Mouse (Mus musculus): ENCODE data around the gene Rab11a. TPM values are rescaled to one million over a fixed set of nuclear protein-coding genes. Genes with fewer than 3 reads are reported as not detected.

The Rab11a gene
- total RNA-seq (2014; fragmentation: Nextera tagmentation) (64.7 and 115 TPM in 2 replicates), total RNA-seq (2017) (82.7 and 113 TPM in 2 replicates)

GRCm38 (mm10) chr9:64737406-64738201 is at the start of gene Rab11a:
Gene Rab11a (minus strand): TSS chr9:64737758.
- ATAC-seq (replicated peaks; ENCODE audit: low FRiP score, low TSS enrichment, poor library complexity, severe bottlenecking) = peak; percentile 96

- ATAC-seq (replicated peaks; ENCODE audit: low FRiP score, low TSS enrichment, poor library complexity, severe bottlenecking) = no peak
Observed at GRCm38 (mm10) chr9:64786216-64786905, 48.8 kb upstream of the Rab11a start.

GRCm38 (mm10) chr9:64784841-64785240 is 47.3 kb upstream of the Rab11a start:
- peak; percentile 83 for ATAC-seq (replicated peaks; ENCODE audit: low FRiP score, low TSS enrichment, poor library complexity, severe bottlenecking)

- no peak for ATAC-seq (replicated peaks; ENCODE audit: low FRiP score, low TSS enrichment, poor library complexity, severe bottlenecking)
Observed at GRCm38 (mm10) chr9:64783511-64783910, 46.0 kb upstream of the Rab11a start.

GRCm38 (mm10) chr9:64779628-64780027 is 42.1 kb upstream of the Rab11a start:
- peak; percentile 50; the same call in 1 of the 2 replicates for ATAC-seq (replicated peaks; ENCODE audit: low FRiP score, low TSS enrichment, poor library complexity, severe bottlenecking)

DNA sequence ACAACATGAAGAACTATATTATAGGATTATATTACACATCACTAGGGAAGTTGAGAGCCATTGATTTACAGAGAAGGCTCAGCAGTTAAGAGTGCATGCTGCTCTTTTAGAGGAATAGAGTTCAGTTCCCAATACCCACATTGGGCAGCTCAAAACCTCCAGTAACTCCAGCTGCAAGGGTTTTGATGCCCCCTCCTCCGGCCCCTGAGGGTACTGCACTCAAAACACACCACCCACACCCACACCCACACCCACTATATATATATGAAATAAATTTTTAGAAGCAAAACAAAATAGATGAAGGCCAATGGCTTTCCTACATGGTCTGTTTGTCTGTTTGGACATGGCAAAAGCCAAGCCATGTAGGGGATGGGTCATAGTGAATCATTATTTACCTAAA is 40.6 kb upstream of the Rab11a start:
- ATAC-seq (replicated peaks; ENCODE audit: low FRiP score, low TSS enrichment, poor library complexity, severe bottlenecking) = 0 out of 2 replicates have a peak, but pooled peaks have one; percentile 32

GRCm38 (mm10) chr9:64777441-64777987 is 40.0 kb upstream of the Rab11a start:
- no peak for ATAC-seq (replicated peaks; ENCODE audit: low FRiP score, low TSS enrichment, poor library complexity, severe bottlenecking)

GRCm38 (mm10) chr9:64775491-64775890 is 37.9 kb upstream of the Rab11a start:
- no peak for ATAC-seq (replicated peaks; ENCODE audit: low FRiP score, low TSS enrichment, poor library complexity, severe bottlenecking)

GRCm38 (mm10) chr9:64774883-64775282 is 37.3 kb upstream of the Rab11a start:
- no peak for ATAC-seq (replicated peaks; ENCODE audit: low FRiP score, low TSS enrichment, poor library complexity, severe bottlenecking)

GRCm38 (mm10) chr9:64774411-64774811 is 36.9 kb upstream of the Rab11a start:
- no peak for ATAC-seq (replicated peaks; ENCODE audit: low FRiP score, low TSS enrichment, poor library complexity, severe bottlenecking)

DNA sequence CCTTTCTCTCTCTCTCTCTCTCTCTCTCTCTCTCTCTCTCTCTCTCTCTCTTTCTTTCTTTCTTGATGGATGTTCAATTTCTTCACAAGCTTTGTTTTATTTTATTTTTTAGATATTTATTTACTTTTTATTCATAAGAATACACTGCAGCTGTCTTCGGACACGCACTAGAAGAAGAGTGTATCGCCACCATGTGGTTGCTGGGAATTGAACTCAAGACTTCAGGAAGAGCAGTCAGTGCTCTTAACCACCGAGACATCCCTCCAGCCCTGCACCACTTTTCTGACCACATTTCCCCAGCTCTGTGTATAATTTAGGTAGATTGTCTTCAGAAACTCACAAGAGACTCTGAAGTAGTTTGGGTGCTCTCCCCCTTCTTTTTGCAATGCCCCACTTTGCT is 36.4 kb upstream of the Rab11a start:
- no peak for ATAC-seq (replicated peaks; ENCODE audit: low FRiP score, low TSS enrichment, poor library complexity, severe bottlenecking)

DNA sequence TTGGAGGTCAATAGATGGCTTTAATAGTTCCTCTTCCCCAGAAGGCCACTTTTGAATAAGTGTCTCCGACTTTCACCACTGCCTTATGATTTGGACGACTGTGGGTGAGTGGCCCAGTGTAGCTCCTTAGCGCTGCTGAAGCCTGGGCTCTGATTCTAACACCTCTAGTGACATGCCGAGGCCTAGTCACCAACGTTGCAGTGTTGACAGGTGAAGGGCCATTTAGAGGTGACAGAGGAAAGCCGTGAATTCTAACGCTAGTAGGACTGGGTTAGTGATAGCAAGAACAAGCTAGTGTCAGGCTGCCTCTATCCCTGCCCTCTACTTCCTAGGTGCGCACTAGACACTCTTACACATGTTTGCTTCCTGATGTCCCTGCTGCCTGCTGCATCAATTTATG is 35.7 kb upstream of the Rab11a start:
- no peak for ATAC-seq (replicated peaks; ENCODE audit: low FRiP score, low TSS enrichment, poor library complexity, severe bottlenecking)

DNA sequence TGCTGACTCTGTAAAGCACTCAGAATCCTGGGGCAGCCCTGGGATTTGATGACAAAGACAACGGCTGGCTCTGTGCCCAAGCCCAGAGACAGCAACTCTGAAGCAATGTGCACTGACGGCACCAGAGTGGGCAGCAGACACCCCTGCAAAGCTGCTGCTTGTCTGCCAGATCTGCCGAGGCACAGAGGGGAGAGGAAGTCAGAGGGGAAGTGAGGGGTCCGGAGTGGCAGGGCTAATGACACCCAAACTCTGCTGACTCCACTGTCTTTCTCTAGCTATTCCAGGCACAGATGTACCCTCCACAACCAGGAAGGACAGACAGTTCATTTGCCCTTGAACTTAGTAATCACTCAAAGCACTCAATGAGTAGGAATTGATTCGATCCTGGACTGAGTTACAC is 33.7 kb upstream of the Rab11a start:
- ATAC-seq (replicated peaks; ENCODE audit: low FRiP score, low TSS enrichment, poor library complexity, severe bottlenecking) = peak; percentile 25; the same call in 1 of the 2 replicates

DNA sequence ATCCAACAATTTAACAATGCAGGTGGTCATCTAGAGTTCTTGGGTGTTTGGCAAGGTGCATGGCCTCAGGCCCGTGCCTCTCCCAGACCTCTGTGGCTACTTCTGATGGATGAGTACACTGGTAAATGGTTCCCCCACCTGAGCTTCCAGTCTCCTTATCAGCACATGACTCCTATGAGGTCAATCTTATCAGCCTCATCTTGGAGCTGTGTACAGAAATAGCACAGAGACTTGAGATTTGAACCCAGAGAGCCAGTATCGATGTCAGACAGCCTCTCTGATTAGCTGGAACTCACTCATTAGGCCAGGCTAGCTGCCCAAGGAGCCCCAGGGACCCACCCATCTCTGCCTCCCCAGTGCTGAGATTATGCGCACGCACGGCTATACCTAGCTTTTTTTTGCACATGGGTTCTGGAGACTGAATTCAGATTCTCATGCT is 32.9 kb upstream of the Rab11a start:
- ATAC-seq (replicated peaks; ENCODE audit: low FRiP score, low TSS enrichment, poor library complexity, severe bottlenecking) = no peak

GRCm38 (mm10) chr9:64769911-64770310 is 32.4 kb upstream of the Rab11a start:
- ATAC-seq (replicated peaks; ENCODE audit: low FRiP score, low TSS enrichment, poor library complexity, severe bottlenecking) = no peak

DNA sequence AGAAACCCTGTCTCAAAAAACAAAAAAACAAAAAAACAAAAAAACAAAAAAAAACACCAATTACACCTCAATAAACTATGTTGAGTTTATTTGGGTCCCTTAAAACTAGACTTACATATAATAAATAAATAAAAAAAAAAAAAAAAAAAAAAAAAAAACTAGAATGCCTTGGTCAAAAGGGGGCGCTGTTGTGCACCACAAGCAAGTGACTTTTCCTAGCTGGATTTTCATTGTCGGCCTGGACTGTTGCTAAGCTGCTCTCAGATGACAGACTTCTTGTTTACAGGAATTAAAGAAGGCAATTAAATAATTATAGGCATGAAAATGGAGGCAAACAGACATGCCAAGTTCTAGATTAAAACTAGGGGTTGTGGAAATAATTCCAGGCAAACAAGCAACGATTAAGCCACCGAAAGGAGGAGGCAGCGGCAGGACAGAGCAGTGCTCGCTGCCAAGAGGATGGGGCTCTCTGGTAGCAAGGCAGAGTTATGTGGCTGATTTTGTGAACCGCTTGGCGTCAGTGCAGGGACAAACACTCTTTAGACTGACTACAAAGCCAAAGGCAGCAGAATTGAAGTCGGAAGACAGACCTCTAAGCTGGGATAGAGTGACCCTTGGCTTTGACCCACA is 31.6 kb upstream of the Rab11a start:
- ATAC-seq (replicated peaks; ENCODE audit: low FRiP score, low TSS enrichment, poor library complexity, severe bottlenecking) = no peak

DNA sequence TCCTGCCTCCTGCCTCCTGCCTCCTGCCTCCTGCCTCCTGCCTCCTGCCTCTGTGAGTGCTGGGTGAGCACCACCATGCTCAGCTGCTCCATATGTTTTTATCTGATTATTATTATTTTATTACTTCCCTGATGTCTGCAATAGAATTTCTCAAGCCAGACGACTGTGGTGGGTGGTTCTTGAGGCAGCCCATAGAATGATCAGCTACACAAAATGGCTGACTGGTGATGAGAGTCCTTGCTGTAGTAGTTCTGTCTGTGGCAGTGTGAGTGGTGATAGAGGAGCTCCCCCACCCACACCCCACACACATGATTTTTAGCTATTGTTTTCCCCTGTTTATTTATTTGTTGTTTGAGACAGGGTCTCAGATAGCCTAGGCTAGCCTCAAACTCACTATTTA is 30.2 kb upstream of the Rab11a start:
- no peak for ATAC-seq (replicated peaks; ENCODE audit: low FRiP score, low TSS enrichment, poor library complexity, severe bottlenecking)

- ATAC-seq (replicated peaks; ENCODE audit: low FRiP score, low TSS enrichment, poor library complexity, severe bottlenecking) = no peak
Observed at GRCm38 (mm10) chr9:64766136-64766535, 28.6 kb upstream of the Rab11a start.

GRCm38 (mm10) chr9:64764824-64765223 is 27.3 kb upstream of the Rab11a start:
- ATAC-seq (replicated peaks; ENCODE audit: low FRiP score, low TSS enrichment, poor library complexity, severe bottlenecking) = no peak

DNA sequence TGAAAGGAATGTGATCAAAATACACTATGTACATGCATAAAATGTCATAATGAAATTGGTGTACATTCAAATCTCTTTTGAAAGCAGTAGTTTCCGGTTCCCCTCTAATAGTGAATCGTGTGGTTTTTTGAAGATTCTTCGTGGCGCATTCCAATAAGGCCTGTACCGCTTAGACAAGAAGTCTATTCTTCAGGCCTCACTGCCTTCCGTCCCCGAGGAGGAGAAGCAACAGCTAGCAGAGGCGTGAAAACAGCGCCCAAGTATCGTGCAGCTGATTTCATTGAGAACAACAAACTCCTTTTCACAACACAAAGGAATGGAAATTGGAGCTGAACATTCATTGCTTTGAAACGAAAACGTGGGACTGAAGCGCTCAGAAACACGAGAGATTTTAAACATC is 20.5 kb upstream of the Rab11a start:
- no peak for ATAC-seq (replicated peaks; ENCODE audit: low FRiP score, low TSS enrichment, poor library complexity, severe bottlenecking)
